ENCODE assay signal across 10 mouse cellular contexts in the genomic region with DNA sequence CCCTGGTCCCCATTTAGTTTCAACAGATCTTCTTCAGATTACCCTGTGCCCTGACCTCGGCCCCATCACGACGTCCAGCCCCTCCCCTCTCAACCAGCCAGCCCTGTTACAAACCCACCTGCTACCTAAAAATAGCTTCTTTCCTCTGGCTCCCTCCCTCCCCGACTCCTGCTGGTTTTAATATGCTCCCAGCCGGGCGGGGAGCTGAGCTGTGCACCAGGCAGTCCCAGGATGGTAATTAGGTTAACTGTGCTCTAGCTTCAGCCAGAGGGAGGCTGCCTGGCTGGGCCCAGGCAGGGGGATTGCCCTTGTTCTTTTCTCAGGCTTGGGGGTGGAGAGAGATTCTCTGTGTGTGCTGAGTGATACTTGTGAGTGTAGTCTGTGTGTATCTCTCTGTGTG. TPM values are rescaled to one million over a fixed set of nuclear protein-coding genes. Genes with fewer than 3 reads are reported as not detected.
DNase-seq lines count a peak whose midpoint lies in the region; ATAC-seq lines count a peak whose summit lies in the region.
"Had no signal": no experiment of that assay in that cellular context is flagged by ENCODE, and none has a peak within 500 bp of the region (broad histone marks: within the 10 kb centered on the region; RNA-seq: fewer than 3 reads in every experiment).

No protein-coding gene starts in this region.

- no peaks in the 10 kb centered on the region for H3K36me3 ChIP-seq in intestine, embryonic 16.5 days (ENCODE audit: control insufficient read depth, insufficient read depth, low read length)
- H3K36me3 ChIP-seq in intestine, embryonic 15.5 days = no peaks in the 10 kb centered on the region
- H3K36me3 ChIP-seq: kidney, embryonic 15.5 days had no signal

- peak overlapping the region; percentile 4; the same call in 1 of the 2 replicates for H3K27ac ChIP-seq in intestine, embryonic 16.5 days (ENCODE audit: low read length)
- no peak overlapping the region for H3K27ac ChIP-seq in intestine, embryonic 15.5 days
- H3K27ac ChIP-seq: kidney, embryonic 15.5 days had no signal

- 0 out of 2 replicates have a peak, but pooled peaks cover 5% of the 10 kb centered on the region for H3K27me3 ChIP-seq in intestine, embryonic 16.5 days (replicated peaks; ENCODE audit: control insufficient read depth, insufficient read depth, low read length)
- 0 out of 2 replicates have a peak, but pooled peaks cover 6% of the 10 kb centered on the region for H3K27me3 ChIP-seq in intestine, embryonic 15.5 days (replicated peaks)

- DNase-seq in adrenal gland, adult (ENCODE audit: inconsistent age in 2 of 2, low spot score in 1 of 2) = peak; percentile 31 to 42
- DNase-seq in adrenal gland, adult 18-20 months (ENCODE audit: low spot score in 2 of 2) = no peak
- DNase-seq in mesoderm, embryonic 11.5 days (ENCODE audit: low read depth, low spot score) = peak; percentile 39
- DNase-seq in urinary bladder, adult 2 months (ENCODE audit: low spot score) = no peak
- DNase-seq in frontal cortex, adult 2 months (ENCODE audit: extremely low spot score in 1 of 2, low spot score in 1 of 2) = no peak
- no peak for DNase-seq in lung, postnatal 25 days (ENCODE audit: low spot score)

- WGBS in intestine, embryonic 16.5 days = 7% methylated on average over 6 of the region's 6 CpGs
- WGBS in intestine, embryonic 15.5 days = 5% methylated on average over 6 of the region's 6 CpGs

- H3K4me2 ChIP-seq in intestine, embryonic 16.5 days (ENCODE audit: low read depth, low read length) = no peak overlapping the region
- no peak overlapping the region for H3K4me2 ChIP-seq in intestine, embryonic 15.5 days (replicated peaks)
- H3K4me2 ChIP-seq: kidney, embryonic 15.5 days had no signal

- H3K4me1 ChIP-seq in intestine, embryonic 16.5 days (ENCODE audit: control insufficient read depth, insufficient read depth, low read length) = no peaks in the 10 kb centered on the region
- no peaks in the 10 kb centered on the region for H3K4me1 ChIP-seq in intestine, embryonic 15.5 days (replicated peaks)
- H3K4me1 ChIP-seq: kidney, embryonic 15.5 days had no signal

- ATAC-seq in intestine, embryonic 16.5 days = peak; percentile 50
- ATAC-seq in intestine, embryonic 15.5 days = no peak

- H3K9me3 ChIP-seq in intestine, embryonic 16.5 days (ENCODE audit: control insufficient read depth, low read length) = no peaks in the 10 kb centered on the region
- H3K9me3 ChIP-seq in intestine, embryonic 15.5 days = no peaks in the 10 kb centered on the region
- H3K9me3 ChIP-seq: kidney, embryonic 15.5 days had no signal

- H3K4me3 ChIP-seq in intestine, embryonic 16.5 days (ENCODE audit: low read length) = no peak overlapping the region
- no peak overlapping the region for H3K4me3 ChIP-seq in intestine, embryonic 15.5 days (replicated peaks)
- H3K4me3 ChIP-seq: kidney, embryonic 15.5 days had no signal

- no peak overlapping the region for H3K9ac ChIP-seq in intestine, embryonic 16.5 days (ENCODE audit: low read depth, low read length)
- H3K9ac ChIP-seq in intestine, embryonic 15.5 days = no peak overlapping the region
- H3K9ac ChIP-seq: kidney, embryonic 15.5 days had no signal

RNA-seq across cellular contexts. Expression of gene Srrm3, which starts 5.8 kb away (rescaled TPM):
- total RNA-seq in adrenal gland, adult 18-20 months (2021) = 1 to 10 TPM; 2.6 to 4.2 TPM
- 2.6 and 3.1 TPM in 2 replicates for polyA plus RNA-seq in intestine, embryonic 16.5 days (2015; fragmentation: Nextera tagmentation; extraction: Ambion mirVana)
- polyA plus RNA-seq in intestine, embryonic 15.5 days (2015; fragmentation: Nextera tagmentation; extraction: Ambion mirVana) = 2.7 and 3.7 TPM in 2 replicates
- polyA plus RNA-seq in urinary bladder, adult 2 months (2012; rRNA removed) = 0.07 and 0.12 TPM in 2 replicates
- 90.2 and 94.9 TPM in 2 replicates for polyA plus RNA-seq in frontal cortex, adult 2 months (2012; rRNA removed)
- polyA plus RNA-seq: liver, embryonic 16.5 days had no signal

RNA-seq across cellular contexts. Expression of gene Mdh2, which starts 22.6 kb away (rescaled TPM):
- total RNA-seq in adrenal gland, adult 18-20 months (2021) = 100 to 1,000 TPM; 474 to 759 TPM
- 873 and 892 TPM in 2 replicates for polyA plus RNA-seq in intestine, embryonic 16.5 days (2015; fragmentation: Nextera tagmentation; extraction: Ambion mirVana)
- polyA plus RNA-seq in intestine, embryonic 15.5 days (2015; fragmentation: Nextera tagmentation; extraction: Ambion mirVana) = 688 and 736 TPM in 2 replicates
- polyA plus RNA-seq in urinary bladder, adult 2 months (2012; rRNA removed) = 264 and 269 TPM in 2 replicates
- polyA plus RNA-seq in frontal cortex, adult 2 months (2012; rRNA removed) = 500 and 513 TPM in 2 replicates

RNA-seq across cellular contexts. Expression of gene Styxl1, which starts 22.7 kb away (rescaled TPM):
- total RNA-seq in adrenal gland, adult 18-20 months (2021) = under 1 TPM; 0.23 to 0.51 TPM
- polyA plus RNA-seq in intestine, embryonic 16.5 days (2015; fragmentation: Nextera tagmentation; extraction: Ambion mirVana) = 0.21 and 0.35 TPM in 2 replicates
- 0.24 and 0.30 TPM in 2 replicates for polyA plus RNA-seq in intestine, embryonic 15.5 days (2015; fragmentation: Nextera tagmentation; extraction: Ambion mirVana)
- polyA plus RNA-seq in urinary bladder, adult 2 months (2012; rRNA removed) = 0.44 and 0.48 TPM in 2 replicates
- polyA plus RNA-seq in frontal cortex, adult 2 months (2012; rRNA removed) = 0.14 TPM in 1 of 2 replicates, not detected in the other

RNA-seq across cellular contexts. Expression of gene Tmem120a, which starts 56.7 kb away (rescaled TPM):
- 10 to 100 TPM; 46.2 to 94.5 TPM for total RNA-seq in adrenal gland, adult 18-20 months (2021)
- polyA plus RNA-seq in intestine, embryonic 16.5 days (2015; fragmentation: Nextera tagmentation; extraction: Ambion mirVana) = 65.1 and 65.8 TPM in 2 replicates
- polyA plus RNA-seq in intestine, embryonic 15.5 days (2015; fragmentation: Nextera tagmentation; extraction: Ambion mirVana) = 44.8 and 52.8 TPM in 2 replicates
- 21.0 and 21.7 TPM in 2 replicates for polyA plus RNA-seq in urinary bladder, adult 2 months (2012; rRNA removed)
- 13.0 and 13.7 TPM in 2 replicates for polyA plus RNA-seq in frontal cortex, adult 2 months (2012; rRNA removed)

Comparison
In these comparisons a context has a peak if more than half of its experiments do, and no peak if none do; other contexts are left out.
1. DNase-seq: peak in adrenal gland, adult (2 of 2) and mesoderm, embryonic 11.5 days (single experiment); none in adrenal gland, adult 18-20 months (0 of 2), urinary bladder, adult 2 months (single experiment), frontal cortex, adult 2 months (0 of 2) and lung, postnatal 25 days (single experiment).
2. RNA of gene Srrm3, which starts 5.8 kb away (polyA plus RNA-seq): 90.2 to 94.9 TPM in frontal cortex, adult 2 months; 2.7 to 3.7 TPM in intestine, embryonic 15.5 days, 2.6 to 3.1 TPM in intestine, embryonic 16.5 days and 0.07 to 0.12 TPM in urinary bladder, adult 2 months; every median in the first group is over 10 times any median in the second.